Mouse (Mus musculus): ENCODE data around the gene Tecr. TPM values are rescaled to one million over a fixed set of nuclear protein-coding genes. Genes with fewer than 3 reads are reported as not detected.
A peak's percentile ranks its signal among the peaks of the same experiment; 100 is the strongest.

The Tecr gene
- total and polyA plus RNA-seq, 2 experiments from 2014 or later: 327 to 380 TPM

GRCm38 (mm10) chr8:83579676-83580075 lies 28.1 kb downstream of the Tecr start:
- H3K36me3 ChIP-seq (replicated peaks; ENCODE audit: control insufficient read depth, insufficient read depth, low read length): peaks cover 16% of the 10 kb centered on the region
- H3K4me1 ChIP-seq (ENCODE audit: control insufficient read depth, insufficient read depth): peaks cover 49% of the 10 kb centered on the region
- TF ChIP-seq EP300 (IDR thresholded peaks at IDR 0.05; ENCODE audit: low read depth) (no peak), CTCF (IDR thresholded peaks at IDR 0.05; ENCODE audit: low read depth) (no peak)
- 78% methylated on average over 8 of the region's 8 CpGs for WGBS
- H3K4me2 ChIP-seq (ENCODE audit: low read depth, low read length): no peak overlapping the region
- no peak for DNase-seq (ENCODE audit: low spot score)
- peak overlapping the region; percentile 99 for H3K27ac ChIP-seq (ENCODE audit: low read depth)
- H3K9me3 ChIP-seq (replicated peaks; ENCODE audit: control insufficient read depth, low read length): no peaks in the 10 kb centered on the region
- no peaks in the 10 kb centered on the region for H3K27me3 ChIP-seq (ENCODE audit: control insufficient read depth, insufficient read depth, low read length)
- no peak for ATAC-seq (ENCODE audit: insufficient read depth, low read depth)
- no peak overlapping the region for H3K4me3 ChIP-seq (ENCODE audit: low read depth, low read length)
- no peak overlapping the region for H3K9ac ChIP-seq (replicated peaks; ENCODE audit: low read depth, low read length)

GRCm38 (mm10) chr8:83578131-83579055 lies 29.4 kb downstream of the Tecr start:
- 31% methylated on average over 17 of the region's 17 CpGs for WGBS
- peaks cover 60% of the 10 kb centered on the region for H3K4me1 ChIP-seq (ENCODE audit: control insufficient read depth, insufficient read depth)
- peak overlapping the region; percentile 99 for H3K27ac ChIP-seq (ENCODE audit: low read depth)
- H3K36me3 ChIP-seq (replicated peaks; ENCODE audit: control insufficient read depth, insufficient read depth, low read length): peaks cover 5% of the 10 kb centered on the region
- DNase-seq (ENCODE audit: low spot score) (peak; percentile 63), ATAC-seq (ENCODE audit: insufficient read depth, low read depth) (peak; percentile 60)
- H3K9me3 ChIP-seq (replicated peaks; ENCODE audit: control insufficient read depth, low read length): no peaks in the 10 kb centered on the region
- peak overlapping the region; percentile 28 for H3K9ac ChIP-seq (replicated peaks; ENCODE audit: low read depth, low read length)
- no peak for TF ChIP-seq EP300 (IDR thresholded peaks at IDR 0.05; ENCODE audit: low read depth)
- no peak for TF ChIP-seq CTCF (IDR thresholded peaks at IDR 0.05; ENCODE audit: low read depth)
- H3K4me2 ChIP-seq (ENCODE audit: low read depth, low read length): no peak overlapping the region
- H3K4me3 ChIP-seq (ENCODE audit: low read depth, low read length): no peak overlapping the region
- no peaks in the 10 kb centered on the region for H3K27me3 ChIP-seq (ENCODE audit: control insufficient read depth, insufficient read depth, low read length)

- DNase-seq (ENCODE audit: low spot score): peak; percentile 82
- no peak overlapping the region; the same call in 1 of the 2 replicates for H3K4me2 ChIP-seq (ENCODE audit: low read depth, low read length)
These were observed 30.4 kb downstream of the Tecr start for GRCm38 (mm10) chr8:83577384-83577791.

GRCm38 (mm10) chr8:83576921-83577320 lies 30.9 kb downstream of the Tecr start:
- Histone ChIP-seq H3K9me3 (replicated peaks; ENCODE audit: control insufficient read depth, low read length) (no peaks in the 10 kb centered on the region), H3K4me3 (ENCODE audit: low read depth, low read length) (peak overlapping the region; percentile 31; the same call in 1 of the 2 replicates), H3K27me3 (ENCODE audit: control insufficient read depth, insufficient read depth, low read length) (no peaks in the 10 kb centered on the region), H3K4me1 (ENCODE audit: control insufficient read depth, insufficient read depth) (peaks cover 56% of the 10 kb centered on the region), H3K4me2 (ENCODE audit: low read depth, low read length) (peak overlapping the region; percentile 54), H3K9ac (replicated peaks; ENCODE audit: low read depth, low read length) (peak overlapping the region; percentile 61), H3K36me3 (replicated peaks; ENCODE audit: control insufficient read depth, insufficient read depth, low read length) (peaks cover 13% of the 10 kb centered on the region), H3K27ac (ENCODE audit: low read depth) (peak overlapping the region; percentile 99)
- no peak for TF ChIP-seq EP300 (IDR thresholded peaks at IDR 0.05; ENCODE audit: low read depth)
- TF ChIP-seq CTCF (IDR thresholded peaks at IDR 0.05; ENCODE audit: low read depth): no peak
- WGBS: 49% methylated on average over 4 of the region's 4 CpGs
- no peak for DNase-seq (ENCODE audit: low spot score)
- no peak for ATAC-seq (ENCODE audit: insufficient read depth, low read depth)

More at GRCm38 (mm10) chr8:83577384-83577791, 30.4 kb downstream of the Tecr start:
- H3K36me3 ChIP-seq (replicated peaks; ENCODE audit: control insufficient read depth, insufficient read depth, low read length): peaks cover 8% of the 10 kb centered on the region
- peaks cover 58% of the 10 kb centered on the region for H3K4me1 ChIP-seq (ENCODE audit: control insufficient read depth, insufficient read depth)
- 38% methylated on average over 9 of the region's 9 CpGs for WGBS
- H3K9me3 ChIP-seq (replicated peaks; ENCODE audit: control insufficient read depth, low read length): no peaks in the 10 kb centered on the region
- H3K4me3 ChIP-seq (ENCODE audit: low read depth, low read length): no peak overlapping the region
- H3K27me3 ChIP-seq (ENCODE audit: control insufficient read depth, insufficient read depth, low read length): no peaks in the 10 kb centered on the region
- H3K27ac ChIP-seq (ENCODE audit: low read depth): peak overlapping the region; percentile 99
- TF ChIP-seq EP300 (IDR thresholded peaks at IDR 0.05; ENCODE audit: low read depth) (0 out of 2 replicates have a peak, but pooled peaks have one; percentile 36), CTCF (IDR thresholded peaks at IDR 0.05; ENCODE audit: low read depth) (no peak)
- H3K9ac ChIP-seq (replicated peaks; ENCODE audit: low read depth, low read length): peak overlapping the region; percentile 61; the same call in 1 of the 2 replicates
- peak; percentile 71 for ATAC-seq (ENCODE audit: insufficient read depth, low read depth)

GRCm38 (mm10) chr8:83576516-83576895 lies 31.3 kb downstream of the Tecr start:
- Histone ChIP-seq H3K9me3 (replicated peaks; ENCODE audit: control insufficient read depth, low read length) (no peaks in the 10 kb centered on the region), H3K27me3 (ENCODE audit: control insufficient read depth, insufficient read depth, low read length) (no peaks in the 10 kb centered on the region), H3K4me3 (ENCODE audit: low read depth, low read length) (peak overlapping the region; percentile 31), H3K9ac (replicated peaks; ENCODE audit: low read depth, low read length) (peak overlapping the region; percentile 61), H3K36me3 (replicated peaks; ENCODE audit: control insufficient read depth, insufficient read depth, low read length) (peaks cover 17% of the 10 kb centered on the region), H3K4me1 (ENCODE audit: control insufficient read depth, insufficient read depth) (peaks cover 56% of the 10 kb centered on the region), H3K4me2 (ENCODE audit: low read depth, low read length) (peak overlapping the region; percentile 54), H3K27ac (ENCODE audit: low read depth) (peak overlapping the region; percentile 99)
- TF ChIP-seq EP300 (IDR thresholded peaks at IDR 0.05; ENCODE audit: low read depth): no peak
- TF ChIP-seq CTCF (IDR thresholded peaks at IDR 0.05; ENCODE audit: low read depth): no peak
- ATAC-seq (ENCODE audit: insufficient read depth, low read depth): no peak
- 27% methylated on average over 2 of the region's 4 CpGs for whole genome bisulfite sequencing
- no peak for DNase-seq (ENCODE audit: low spot score)

Measured in heart, postnatal 0 days (tissue).